Mouse (Mus musculus): Measurements from ENCODE around the gene Ccdc6. TPM values are rescaled to one million over a fixed set of nuclear protein-coding genes. Genes with fewer than 3 reads are reported as not detected.

Gene Ccdc6
- polyA plus RNA-seq, 1 experiment from 2014 or later, result 35.3 TPM

- ChIA-PET CTCF (interaction anchor here (1.1 kb wide), 1 partner anchor 9 kb away, joined by 3 read pairs; no protein-coding TSS in a partner anchor), POLR2A (no interaction called here)
- TF ChIP-seq CTCF (IDR thresholded peaks at IDR 0.05), result no peak
- in situ Hi-C loops (cut with MboI; ENCODE audit: low pct_unique_long_range_greater_than_20kb), result no loop called here
- ATAC-seq, result no peak
- no peak for DNase-seq (ENCODE audit: low read depth, low spot score)
- H3K27me3 ChIP-seq, result no peaks in the 10 kb centered on the region
Measured at GRCm38 (mm10) chr10:70145873-70146272, 49.0 kb downstream of the Ccdc6 start.

- no peak for TF ChIP-seq CTCF (IDR thresholded peaks at IDR 0.05)
- DNase-seq (ENCODE audit: low read depth, low spot score) (no peak), ATAC-seq (no peak)
- ChIA-PET POLR2A (no interaction called here), CTCF (interaction anchor here (0.7 to 2.0 kb wide), 2 partner anchors 13 to 24 kb away, joined by 3 to 4 read pairs; no protein-coding TSS in a partner anchor)
- H3K27me3 ChIP-seq, result no peaks in the 10 kb centered on the region
- in situ Hi-C loops (cut with MboI; ENCODE audit: low pct_unique_long_range_greater_than_20kb), result no loop called here
Measured at GRCm38 (mm10) chr10:70149093-70149492, 52.2 kb downstream of the Ccdc6 start.

GRCm38 (mm10) chr10:70150301-70150700 lies 53.4 kb downstream of the Ccdc6 start:
- POLR2A ChIA-PET, result no interaction called here
- H3K27me3 ChIP-seq, result no peaks in the 10 kb centered on the region
- TF ChIP-seq CTCF (IDR thresholded peaks at IDR 0.05), result no peak
- CTCF ChIA-PET, result interaction anchor here (2.0 kb wide), 1 partner anchor 23 kb away, joined by 4 read pairs; no protein-coding TSS in a partner anchor
- ATAC-seq (no peak), DNase-seq (ENCODE audit: low read depth, low spot score) (no peak)
- in situ Hi-C loops (cut with MboI; ENCODE audit: low pct_unique_long_range_greater_than_20kb), result loop anchor here (25.0 kb wide), 1 partner anchor 138 kb away; no protein-coding TSS in a partner anchor

- in situ Hi-C loops (cut with MboI; ENCODE audit: low pct_unique_long_range_greater_than_20kb), result loop anchor here (25.0 kb wide), 1 partner anchor 139 kb away; no protein-coding TSS in a partner anchor
- ChIA-PET CTCF (no interaction called here), POLR2A (no interaction called here)
- ATAC-seq, result no peak
- TF ChIP-seq CTCF (IDR thresholded peaks at IDR 0.05), result no peak
- DNase-seq (ENCODE audit: low read depth, low spot score), result no peak
- H3K27me3 ChIP-seq, result no peaks in the 10 kb centered on the region
Measured at GRCm38 (mm10) chr10:70151171-70151570, 54.2 kb downstream of the Ccdc6 start.

GRCm38 (mm10) chr10:70152190-70152743 lies 55.3 kb downstream of the Ccdc6 start:
- in situ Hi-C loops (cut with MboI; ENCODE audit: low pct_unique_long_range_greater_than_20kb), result loop anchor here (25.0 kb wide), 1 partner anchor 140 kb away; no protein-coding TSS in a partner anchor
- ATAC-seq (no peak), DNase-seq (ENCODE audit: low read depth, low spot score) (no peak)
- no peaks in the 10 kb centered on the region for H3K27me3 ChIP-seq
- TF ChIP-seq CTCF (IDR thresholded peaks at IDR 0.05), result no peak
- CTCF ChIA-PET, result interaction anchor here (1.0 kb wide), 1 partner anchor 13 kb away, joined by 3 read pairs; no protein-coding TSS in a partner anchor
- POLR2A ChIA-PET, result interaction anchor here (1.7 kb wide), 1 partner anchor 12 kb away, joined by 9 read pairs; no protein-coding TSS in a partner anchor

- ChIA-PET CTCF (no interaction called here), POLR2A (interaction anchor here (1.7 kb wide), 1 partner anchor 10 kb away, joined by 9 read pairs; no protein-coding TSS in a partner anchor)
- TF ChIP-seq CTCF (IDR thresholded peaks at IDR 0.05), result no peak
- ATAC-seq, result no peak
- in situ Hi-C loops (cut with MboI; ENCODE audit: low pct_unique_long_range_greater_than_20kb), result loop anchor here (25.0 kb wide), 1 partner anchor 142 kb away; no protein-coding TSS in a partner anchor
- no peaks in the 10 kb centered on the region for H3K27me3 ChIP-seq
- no peak for DNase-seq (ENCODE audit: low read depth, low spot score)
Measured at GRCm38 (mm10) chr10:70153810-70154209, 56.9 kb downstream of the Ccdc6 start.

GRCm38 (mm10) chr10:70156431-70157165 lies 59.7 kb downstream of the Ccdc6 start:
- ChIA-PET POLR2A (no interaction called here), CTCF (interaction anchor here (1.1 to 1.8 kb wide), 3 partner anchors 59 to 149 kb away, joined by 3 to 7 read pairs (median 3); no protein-coding TSS in a partner anchor)
- no peak for TF ChIP-seq CTCF (IDR thresholded peaks at IDR 0.05)
- H3K27me3 ChIP-seq, result no peaks in the 10 kb centered on the region
- ATAC-seq (no peak), DNase-seq (ENCODE audit: low read depth, low spot score) (no peak)
- in situ Hi-C loops (cut with MboI; ENCODE audit: low pct_unique_long_range_greater_than_20kb), result loop anchor here (25.0 kb wide), 1 partner anchor 144 kb away; no protein-coding TSS in a partner anchor

GRCm38 (mm10) chr10:70159651-70160320 lies 62.9 kb downstream of the Ccdc6 start:
- no peak for TF ChIP-seq CTCF (IDR thresholded peaks at IDR 0.05)
- no peak for ATAC-seq
- ChIA-PET POLR2A (no interaction called here), CTCF (no interaction called here)
- in situ Hi-C loops (cut with MboI; ENCODE audit: low pct_unique_long_range_greater_than_20kb), result loop anchor here (25.0 kb wide), 1 partner anchor 147 kb away; no protein-coding TSS in a partner anchor
- H3K27me3 ChIP-seq, result no peaks in the 10 kb centered on the region
- DNase-seq (ENCODE audit: low read depth, low spot score), result no peak

- ATAC-seq (no peak), DNase-seq (ENCODE audit: low read depth, low spot score) (no peak)
- CTCF ChIA-PET, result no interaction called here
- in situ Hi-C loops (cut with MboI; ENCODE audit: low pct_unique_long_range_greater_than_20kb), result loop anchor here (25.0 kb wide), 1 partner anchor 149 kb away; no protein-coding TSS in a partner anchor
- TF ChIP-seq CTCF (IDR thresholded peaks at IDR 0.05), result no peak
- no peaks in the 10 kb centered on the region for H3K27me3 ChIP-seq
- POLR2A ChIA-PET, result no interaction called here
Measured at GRCm38 (mm10) chr10:70160811-70161210, 63.9 kb downstream of the Ccdc6 start.

- H3K27me3 ChIP-seq, result no peaks in the 10 kb centered on the region
- ChIA-PET POLR2A (no interaction called here), CTCF (no interaction called here)
- in situ Hi-C loops (cut with MboI; ENCODE audit: low pct_unique_long_range_greater_than_20kb), result loop anchor here (25.0 kb wide), 1 partner anchor 149 kb away; no protein-coding TSS in a partner anchor
- TF ChIP-seq CTCF (IDR thresholded peaks at IDR 0.05), result no peak
- DNase-seq (ENCODE audit: low read depth, low spot score) (no peak), ATAC-seq (no peak)
Measured at GRCm38 (mm10) chr10:70161504-70161903, 64.6 kb downstream of the Ccdc6 start.

Data from Patski (cell line).